Mouse (Mus musculus): ENCODE data around the gene Maco1. TPM values are rescaled to one million over a fixed set of nuclear protein-coding genes. Genes with fewer than 3 reads are reported as not detected.
"Not testable (repeated sequence)": the region's sequence is repeated elsewhere in the genome, so short reads cannot be mapped to it uniquely, and the experiment has no call there.

Gene Maco1
- polyA plus RNA-seq, 1 experiment from 2014 or later, result 89.8 TPM

GRCm38 (mm10) chr4:134835486-134835885 is 17.7 kb downstream of the Maco1 start:
- Histone ChIP-seq H3K9me3 (replicated peaks) (no peaks in the 10 kb centered on the region), H3K4me2 (replicated peaks) (no peak overlapping the region), H3K27ac (no peak overlapping the region), H3K36me3 (peaks cover 35% of the 10 kb centered on the region), H3K9ac (no peak overlapping the region), H3K27me3 (no peaks in the 10 kb centered on the region), H3K4me1 (no peaks in the 10 kb centered on the region), H3K4me3 (no peak overlapping the region)
- ATAC-seq (ENCODE audit: low FRiP score), result no peak
- WGBS, result 90% methylated on average over 4 of the region's 4 CpGs

DNA sequence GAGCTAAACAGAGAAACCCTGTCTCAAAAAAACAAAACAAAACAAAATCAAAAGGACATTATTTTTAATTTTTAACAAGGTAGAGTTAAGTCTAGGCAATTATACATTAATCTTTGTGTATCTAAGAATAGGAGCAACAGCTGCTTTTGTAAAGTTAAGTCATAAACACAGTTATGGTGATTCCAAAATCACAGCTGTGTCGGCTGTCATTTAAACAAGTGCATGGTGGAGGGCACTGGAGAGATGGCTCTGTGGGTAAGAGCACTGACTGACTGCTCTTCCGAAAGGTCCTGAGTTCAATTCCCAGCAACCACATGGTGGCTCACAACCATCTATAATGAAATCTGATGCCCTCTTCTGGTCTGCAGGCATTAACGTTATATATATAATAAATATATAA is 21.2 kb downstream of the Maco1 start:
- no peaks in the 10 kb centered on the region for H3K27me3 ChIP-seq
- no peak overlapping the region for H3K27ac ChIP-seq
- H3K9me3 ChIP-seq (replicated peaks), result no peaks in the 10 kb centered on the region
- ATAC-seq (ENCODE audit: low FRiP score), result no peak
- no peak overlapping the region for H3K4me3 ChIP-seq
- peaks cover 54% of the 10 kb centered on the region for H3K36me3 ChIP-seq
- 89% methylated on average over 3 of the region's 3 CpGs for WGBS
- H3K9ac ChIP-seq, result no peak overlapping the region
- no peaks in the 10 kb centered on the region for H3K4me1 ChIP-seq
- H3K4me2 ChIP-seq (replicated peaks), result no peak overlapping the region

DNA sequence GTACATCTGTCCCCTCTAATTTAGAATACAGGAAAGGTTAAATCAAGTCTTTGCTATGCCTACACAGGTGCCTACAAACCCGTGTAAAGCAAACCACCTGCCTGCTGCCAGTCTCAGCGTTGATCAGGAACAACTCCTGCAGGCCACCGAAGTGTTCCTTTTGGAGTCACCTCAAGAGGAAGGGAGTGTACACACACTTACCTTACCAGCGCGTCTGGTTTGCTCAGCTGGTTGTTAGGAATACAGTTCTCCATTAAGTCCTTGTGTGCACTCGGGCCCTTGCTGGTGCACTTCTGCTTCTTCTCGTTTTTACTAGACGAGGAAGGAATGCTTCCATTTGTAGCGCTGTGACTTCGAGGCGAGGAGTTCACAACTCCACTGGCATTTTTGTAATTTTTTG is 25.3 kb downstream of the Maco1 start:
- peaks cover 60% of the 10 kb centered on the region for H3K36me3 ChIP-seq

DNA sequence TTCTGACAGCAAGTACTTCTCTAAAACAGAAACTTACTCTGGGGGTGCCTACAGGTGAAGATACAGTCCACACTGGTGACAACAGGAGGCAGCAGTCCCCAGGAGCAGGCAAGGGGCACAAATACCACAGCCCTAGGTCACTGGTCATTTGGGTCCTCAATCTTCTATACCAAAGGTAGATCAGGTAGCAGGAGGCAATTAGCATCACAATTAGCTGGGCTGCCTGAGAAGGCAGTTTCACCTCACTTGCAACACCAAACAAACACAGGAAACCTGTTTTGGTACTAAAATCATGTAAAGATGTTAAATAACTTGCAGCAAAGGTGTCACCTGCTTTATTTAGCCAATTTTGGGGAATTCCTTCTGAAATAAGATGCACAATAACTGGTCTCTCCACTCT is 26.8 kb downstream of the Maco1 start:
- Histone ChIP-seq H3K27me3 (no peaks in the 10 kb centered on the region), H3K9me3 (replicated peaks) (no peaks in the 10 kb centered on the region), H3K4me3 (no peak overlapping the region), H3K4me1 (no peaks in the 10 kb centered on the region), H3K27ac (no peak overlapping the region), H3K4me2 (replicated peaks) (no peak overlapping the region), H3K36me3 (peaks cover 51% of the 10 kb centered on the region), H3K9ac (no peak overlapping the region)
- no peak for ATAC-seq (ENCODE audit: low FRiP score)

More for the DNA sequence above, 25.3 kb downstream of the Maco1 start:
- H3K9ac ChIP-seq, result no peak overlapping the region
- no peak overlapping the region for H3K4me3 ChIP-seq
- H3K4me1 ChIP-seq, result no peaks in the 10 kb centered on the region
- H3K4me2 ChIP-seq (replicated peaks), result no peak overlapping the region
- no peaks in the 10 kb centered on the region for H3K27me3 ChIP-seq
- H3K9me3 ChIP-seq (replicated peaks), result no peaks in the 10 kb centered on the region
- WGBS, result 91% methylated on average over 11 of the region's 11 CpGs
- ATAC-seq (ENCODE audit: low FRiP score), result no peak
- no peak overlapping the region for H3K27ac ChIP-seq

- not testable (repeated sequence) for ATAC-seq (ENCODE audit: low FRiP score)
- peaks cover 47% of the 10 kb centered on the region for H3K36me3 ChIP-seq
- WGBS, result 98% methylated on average over 11 of the region's 11 CpGs
Measured at GRCm38 (mm10) chr4:134825864-134826263, 27.3 kb downstream of the Maco1 start.

GRCm38 (mm10) chr4:134823560-134823959 is 29.6 kb downstream of the Maco1 start:
- no peak overlapping the region for H3K27ac ChIP-seq
- H3K4me3 ChIP-seq, result no peak overlapping the region
- no peaks in the 10 kb centered on the region for H3K4me1 ChIP-seq
- 78% methylated on average over 2 of the region's 2 CpGs for WGBS
- H3K36me3 ChIP-seq, result peaks cover 48% of the 10 kb centered on the region
- H3K4me2 ChIP-seq (replicated peaks), result no peak overlapping the region
- H3K9me3 ChIP-seq (replicated peaks), result no peaks in the 10 kb centered on the region
- no peaks in the 10 kb centered on the region for H3K27me3 ChIP-seq
- no peak for ATAC-seq (ENCODE audit: low FRiP score)
- H3K9ac ChIP-seq, result no peak overlapping the region

More at GRCm38 (mm10) chr4:134825864-134826263, 27.3 kb downstream of the Maco1 start:
- H3K4me1 ChIP-seq; H3K4me2 ChIP-seq (replicated peaks); H3K27me3 ChIP-seq; H3K9ac ChIP-seq; H3K27ac ChIP-seq; H3K9me3 ChIP-seq (replicated peaks); H3K4me3 ChIP-seq: not testable (repeated sequence)

GRCm38 (mm10) chr4:134821061-134821460 is 32.1 kb downstream of the Maco1 start:
- 89% methylated on average over 1 of the region's 1 CpGs for WGBS
- Histone ChIP-seq H3K27me3 (no peaks in the 10 kb centered on the region), H3K4me2 (replicated peaks) (no peak overlapping the region), H3K4me3 (no peak overlapping the region), H3K36me3 (peaks cover 39% of the 10 kb centered on the region), H3K9ac (no peak overlapping the region), H3K27ac (no peak overlapping the region), H3K9me3 (replicated peaks) (no peaks in the 10 kb centered on the region), H3K4me1 (no peaks in the 10 kb centered on the region)
- ATAC-seq (ENCODE audit: low FRiP score), result no peak

DNA sequence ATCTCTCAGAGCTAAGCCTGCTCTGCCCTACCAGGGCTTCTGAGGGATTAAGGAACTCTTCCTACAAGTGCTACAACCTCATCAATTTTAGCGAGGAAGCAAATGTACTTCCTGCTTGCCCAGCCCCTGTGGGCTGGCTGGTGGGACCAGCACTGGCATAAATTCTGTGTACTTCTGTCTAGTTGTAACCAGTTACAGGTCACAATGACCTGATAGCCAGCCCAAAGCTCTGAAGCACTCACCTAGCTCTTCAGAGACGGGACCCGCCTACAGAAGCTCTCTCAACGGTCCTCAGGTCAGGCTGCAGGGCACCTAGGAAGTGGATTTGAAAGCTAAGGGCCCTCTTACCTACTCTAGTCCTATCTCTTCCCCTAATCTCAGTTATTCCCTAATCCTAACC is 35.4 kb downstream of the Maco1 start:
- no peaks in the 10 kb centered on the region for H3K9me3 ChIP-seq (replicated peaks)
- no peaks in the 10 kb centered on the region for H3K27me3 ChIP-seq
- H3K4me3 ChIP-seq, result no peak overlapping the region
- peaks cover 22% of the 10 kb centered on the region for H3K36me3 ChIP-seq
- ATAC-seq (ENCODE audit: low FRiP score), result no peak
- WGBS, result 92% methylated on average over 4 of the region's 4 CpGs
- H3K27ac ChIP-seq, result no peak overlapping the region
- H3K4me1 ChIP-seq, result no peaks in the 10 kb centered on the region
- no peak overlapping the region for H3K4me2 ChIP-seq (replicated peaks)
- no peak overlapping the region for H3K9ac ChIP-seq

- 92% methylated on average over 4 of the region's 4 CpGs for WGBS
- Histone ChIP-seq H3K9me3 (replicated peaks) (no peaks in the 10 kb centered on the region), H3K9ac (no peak overlapping the region), H3K4me2 (replicated peaks) (no peak overlapping the region), H3K36me3 (peaks cover 48% of the 10 kb centered on the region), H3K27ac (no peak overlapping the region), H3K4me3 (no peak overlapping the region), H3K4me1 (no peaks in the 10 kb centered on the region), H3K27me3 (no peaks in the 10 kb centered on the region)
- no peak for ATAC-seq (ENCODE audit: low FRiP score)
Measured at GRCm38 (mm10) chr4:134814229-134814571, 38.9 kb downstream of the Maco1 start.

GRCm38 (mm10) chr4:134813406-134814228 is 39.5 kb downstream of the Maco1 start:
- H3K9me3 ChIP-seq (replicated peaks), result no peaks in the 10 kb centered on the region
- H3K4me1 ChIP-seq, result no peaks in the 10 kb centered on the region
- H3K27ac ChIP-seq, result no peak overlapping the region
- 91% methylated on average over 17 of the region's 17 CpGs for WGBS
- no peak overlapping the region for H3K9ac ChIP-seq
- H3K4me2 ChIP-seq (replicated peaks), result no peak overlapping the region
- H3K36me3 ChIP-seq, result peaks cover 50% of the 10 kb centered on the region
- H3K4me3 ChIP-seq, result no peak overlapping the region
- H3K27me3 ChIP-seq, result no peaks in the 10 kb centered on the region
- ATAC-seq (ENCODE audit: low FRiP score), result no peak

DNA sequence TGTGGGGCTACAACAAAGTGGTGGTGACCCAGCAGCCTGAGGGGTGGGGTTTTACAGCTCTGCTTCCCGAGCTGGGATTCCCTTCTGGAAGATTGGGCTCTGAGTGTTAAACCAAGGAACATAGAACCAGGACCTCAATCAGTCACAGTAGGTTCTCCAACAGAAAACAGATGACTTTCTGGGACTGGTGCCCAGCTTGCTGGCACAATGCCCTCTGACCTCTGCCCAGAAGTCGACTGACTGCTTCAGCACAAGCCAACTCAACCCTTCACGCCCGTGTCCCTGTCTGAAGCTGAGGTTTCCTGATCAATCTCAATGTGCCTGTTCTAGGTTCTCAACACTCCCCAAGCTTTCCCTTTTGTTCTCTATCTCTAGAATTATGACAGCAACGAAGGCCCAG is 48.4 kb downstream of the Maco1 start:
- no peak overlapping the region for H3K27ac ChIP-seq
- H3K9me3 ChIP-seq (replicated peaks), result no peaks in the 10 kb centered on the region
- H3K9ac ChIP-seq, result no peak overlapping the region
- H3K4me2 ChIP-seq (replicated peaks), result no peak overlapping the region
- ATAC-seq (ENCODE audit: low FRiP score), result no peak
- H3K27me3 ChIP-seq, result no peaks in the 10 kb centered on the region
- peaks cover 90% of the 10 kb centered on the region for H3K36me3 ChIP-seq
- no peaks in the 10 kb centered on the region for H3K4me1 ChIP-seq
- H3K4me3 ChIP-seq, result no peak overlapping the region
- WGBS, result 87% methylated on average over 5 of the region's 5 CpGs

GRCm38 (mm10) chr4:134802765-134803164 is 50.4 kb downstream of the Maco1 start:
- Histone ChIP-seq H3K27me3 (no peaks in the 10 kb centered on the region), H3K9ac (peak overlapping the region; percentile 35; the same call in 1 of the 2 replicates), H3K9me3 (replicated peaks) (no peaks in the 10 kb centered on the region), H3K27ac (no peak overlapping the region), H3K36me3 (peaks cover 71% of the 10 kb centered on the region), H3K4me3 (no peak overlapping the region), H3K4me1 (no peaks in the 10 kb centered on the region), H3K4me2 (replicated peaks) (no peak overlapping the region)
- WGBS, result 93% methylated on average over 3 of the region's 3 CpGs
- no peak for ATAC-seq (ENCODE audit: low FRiP score)

DNA sequence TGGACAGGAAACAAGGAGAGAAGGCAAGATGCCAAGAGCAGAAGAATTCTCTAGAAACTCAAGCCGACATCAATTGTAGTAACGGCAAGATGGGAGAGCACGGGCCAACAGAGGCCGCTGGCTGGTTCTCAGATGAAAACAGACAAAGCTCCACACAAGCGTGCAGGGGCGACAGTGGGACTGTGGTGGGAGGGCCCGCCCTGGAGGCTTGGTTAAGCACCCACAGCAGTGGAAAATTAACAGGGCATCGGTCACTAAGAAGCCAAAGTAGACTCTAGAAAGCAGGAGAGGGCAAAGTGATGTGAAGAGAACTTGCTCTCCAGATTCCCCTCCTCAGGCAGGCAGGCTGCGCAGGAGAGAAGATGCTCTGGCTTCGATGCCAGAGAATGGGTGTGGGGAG is 51.0 kb downstream of the Maco1 start:
- no peaks in the 10 kb centered on the region for H3K9me3 ChIP-seq (replicated peaks)
- no peak for ATAC-seq (ENCODE audit: low FRiP score)
- H3K4me2 ChIP-seq (replicated peaks), result no peak overlapping the region
- peak overlapping the region; percentile 35; the same call in 1 of the 2 replicates for H3K9ac ChIP-seq
- 93% methylated on average over 10 of the region's 10 CpGs for WGBS
- peaks cover 67% of the 10 kb centered on the region for H3K36me3 ChIP-seq
- no peak overlapping the region for H3K4me3 ChIP-seq
- H3K27me3 ChIP-seq, result no peaks in the 10 kb centered on the region
- H3K4me1 ChIP-seq, result no peaks in the 10 kb centered on the region
- H3K27ac ChIP-seq, result no peak overlapping the region
